Mouse (Mus musculus) embryonic facial prominence, embryonic 11.5 days (tissue): ENCODE results near the gene Morn3. TPM values are rescaled to one million over a fixed set of nuclear protein-coding genes. Genes with fewer than 3 reads are reported as not detected.

Source experiments
- ATAC-seq: fragments of 200-750 bp; cut with Nextera tagmentation; replicated peaks from 2 replicates; pipeline ENCODE4 v1.8.0; 2017; ENCODE audit warnings: low read depth; ENCODE audit not compliant: insufficient number of reproducible peaks, low FRiP score, low TSS enrichment
- DNase-seq: peaks from one replicate; pipeline ENCODE4 v3.0.0-alpha.2; 2015; ENCODE audit warnings: low spot score
- H3K27ac ChIP-seq: fragments of 300-500 bp; sonication (generic); replicated peaks from 2 replicates; pipeline ENCODE4 v1.5.1; 2014; ENCODE audit warnings: mild to moderate bottlenecking, low read depth, low read length, control low read depth
- H3K27me3 ChIP-seq: fragments of 300-500 bp; sonication (generic); 2 replicates; pipeline ENCODE4 v1.6.1; 2014; ENCODE audit warnings: mild to moderate bottlenecking, low read length, moderate library complexity, mixed read lengths; ENCODE audit not compliant: control insufficient read depth, insufficient read depth
- H3K36me3 ChIP-seq: fragments of 300-500 bp; sonication (generic); replicated peaks from 2 replicates; pipeline ENCODE4 v1.6.1; 2014; ENCODE audit warnings: low read depth, mild to moderate bottlenecking, low read length, moderate library complexity, mixed read lengths; ENCODE audit not compliant: control insufficient read depth, insufficient read depth
- H3K4me1 ChIP-seq: fragments of 300-500 bp; sonication (generic); 2 replicates; pipeline ENCODE4 v1.6.1; 2014; ENCODE audit warnings: low read length, mixed read lengths; ENCODE audit not compliant: control insufficient read depth, insufficient read depth
- H3K4me2 ChIP-seq: fragments of 300-500 bp; sonication (generic); 2 replicates; pipeline ENCODE4 v1.6.1; 2014; ENCODE audit warnings: low read depth, mild to moderate bottlenecking, control low read depth, low read length, moderate library complexity
- H3K4me3 ChIP-seq: fragments of 300-500 bp; sonication (generic); 2 replicates; pipeline ENCODE4 v1.5.1; 2014; ENCODE audit warnings: low read depth, low read length, control low read depth
- H3K9ac ChIP-seq: fragments of 300-500 bp; sonication (generic); replicated peaks from 2 replicates; pipeline ENCODE4 v1.6.1; 2014; ENCODE audit warnings: mild to moderate bottlenecking, control low read depth, low read length
- H3K9me3 ChIP-seq: fragments of 300-500 bp; sonication (generic); replicated peaks from 2 replicates; pipeline ENCODE4 v1.6.1; 2016; ENCODE audit warnings: mild to moderate bottlenecking, low read length, inconsistent platforms, mixed read lengths; ENCODE audit not compliant: control insufficient read depth
- WGBS: fragments of 180-500 bp; shearing (Covaris S2); extraction: QIAGEN DNeasy Blood & Tissue Kit; methylation state at CpG from one replicate; pipeline ENCODE4 v1.1.7; 2014; 5-methylcytosine and 5-hydroxymethylcytosine counted together
- polyA plus RNA-seq: library from polyadenylated mRNA; unstranded; fragments of >200 nt; fragmentation: Nextera tagmentation; extraction: Ambion mirVana; gene quantifications from 2 replicates; pipeline ENCODE4 v1.2.1, GENCODE M21; 2014

Morn3 gene
- polyA plus RNA-seq, 1 experiment from 2014 or later, result 0.91 TPM

DNA sequence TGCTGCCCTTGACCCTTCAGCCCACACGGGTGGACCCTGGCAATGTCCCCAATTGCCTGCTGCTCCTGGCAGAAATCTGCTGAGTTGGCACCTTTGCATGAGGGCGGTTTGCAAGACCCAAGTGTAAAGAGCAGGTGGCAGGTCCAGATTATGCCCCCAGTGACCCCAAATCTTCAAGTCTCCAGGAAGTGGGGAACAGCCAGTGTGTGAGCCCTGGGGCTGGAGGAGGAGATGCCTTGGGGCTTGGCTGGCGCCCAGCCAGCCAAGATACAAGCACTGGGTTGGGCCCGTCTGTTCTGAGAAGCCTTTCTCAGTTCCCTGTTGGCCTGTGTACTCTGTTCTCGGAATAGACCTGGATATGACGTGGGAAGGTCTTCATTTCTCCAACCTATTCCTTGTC, 19.4 kb downstream of the Morn3 start:
- ATAC-seq, result no peak
- Histone ChIP-seq H3K36me3 (no peaks in the 10 kb centered on the region), H3K4me3 (no peak overlapping the region), H3K9ac (no peak overlapping the region), H3K9me3 (no peaks in the 10 kb centered on the region), H3K27me3 (no peaks in the 10 kb centered on the region), H3K27ac (no peak overlapping the region), H3K4me2 (no peak overlapping the region), H3K4me1 (no peaks in the 10 kb centered on the region)
- WGBS, result 69% methylated on average over 6 of the region's 6 CpGs
- no peak for DNase-seq

DNA sequence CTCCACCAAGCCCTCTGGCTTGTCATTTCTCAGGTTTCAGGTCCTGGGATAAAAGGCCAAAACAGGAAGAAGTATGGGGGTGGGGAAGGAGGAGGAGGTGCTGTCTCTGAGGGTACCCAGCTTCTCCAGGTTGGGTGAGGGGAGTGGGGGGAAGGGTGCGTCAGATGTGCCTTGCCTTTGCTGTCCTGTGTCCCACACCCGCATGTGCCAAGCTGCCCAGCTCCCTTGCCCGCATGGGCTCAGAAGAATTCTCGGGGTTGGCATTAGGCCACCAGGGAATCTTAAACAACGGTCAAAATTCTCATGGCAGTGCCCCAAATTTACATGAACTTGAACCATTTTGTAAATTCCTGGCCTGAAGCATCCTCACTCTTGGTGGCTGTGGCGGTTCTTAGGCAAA, 20.4 kb downstream of the Morn3 start:
- ATAC-seq (no peak), DNase-seq (no peak)
- Histone ChIP-seq H3K4me1 (no peaks in the 10 kb centered on the region), H3K4me3 (no peak overlapping the region), H3K27me3 (no peaks in the 10 kb centered on the region), H3K9ac (no peak overlapping the region), H3K36me3 (no peaks in the 10 kb centered on the region), H3K9me3 (no peaks in the 10 kb centered on the region), H3K4me2 (no peak overlapping the region), H3K27ac (no peak overlapping the region)
- WGBS, result 48% methylated on average over 6 of the region's 6 CpGs

DNA sequence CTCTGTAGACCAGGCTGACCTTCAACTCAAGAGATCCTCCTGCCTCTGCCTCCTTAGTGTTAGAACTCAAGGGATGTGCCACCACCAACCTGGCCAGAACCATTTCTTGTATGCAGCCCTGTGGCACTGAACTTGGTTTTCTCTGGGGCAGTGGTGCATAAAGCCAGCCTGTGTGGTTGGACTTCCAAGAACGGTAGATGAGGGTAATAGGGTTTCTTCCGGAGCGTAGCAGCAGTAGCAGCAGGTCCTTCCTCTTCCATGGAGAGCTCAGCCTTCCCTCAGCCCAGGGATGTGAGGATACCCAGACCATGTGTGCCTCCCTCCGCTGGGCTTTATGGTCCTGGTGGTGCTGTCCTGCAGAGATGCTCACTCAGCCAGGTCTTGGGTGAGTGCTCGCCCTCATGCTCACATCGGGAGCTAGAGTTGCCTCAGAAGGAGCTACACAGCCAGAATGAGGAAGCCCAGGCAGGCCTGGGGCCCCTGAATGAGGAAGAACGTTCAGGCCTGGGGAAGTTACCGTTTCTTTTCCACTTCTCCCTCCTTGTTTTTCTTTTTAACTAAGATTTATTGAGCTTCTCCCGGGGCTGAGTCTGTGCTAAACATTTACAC, 21.7 kb downstream of the Morn3 start:
- no peak overlapping the region for H3K27ac ChIP-seq
- H3K9ac ChIP-seq, result no peak overlapping the region
- no peaks in the 10 kb centered on the region for H3K27me3 ChIP-seq
- no peak overlapping the region for H3K4me2 ChIP-seq
- no peak for ATAC-seq
- no peak for DNase-seq
- no peaks in the 10 kb centered on the region for H3K4me1 ChIP-seq
- no peak overlapping the region for H3K4me3 ChIP-seq
- WGBS, result 89% methylated on average over 9 of the region's 9 CpGs
- no peaks in the 10 kb centered on the region for H3K9me3 ChIP-seq
- no peaks in the 10 kb centered on the region for H3K36me3 ChIP-seq

DNA sequence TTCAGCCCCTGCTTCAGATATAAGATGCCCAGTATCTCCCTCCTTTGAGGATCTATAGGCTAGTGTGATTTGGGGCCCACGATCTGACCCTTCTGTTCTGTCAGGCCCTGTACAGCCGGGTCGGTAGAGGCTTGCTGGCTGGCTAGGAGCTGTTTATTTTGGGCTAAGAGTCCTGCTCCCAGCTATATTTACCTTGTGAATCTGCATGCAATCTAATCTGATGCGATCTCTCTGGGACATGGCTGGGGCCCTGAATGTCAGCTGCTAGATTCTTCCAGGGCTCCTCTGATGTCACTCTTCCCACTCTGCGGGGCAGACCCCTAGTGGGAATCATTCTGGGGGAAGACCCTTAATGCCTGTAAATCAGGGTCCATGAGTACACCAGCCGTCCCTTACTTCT, 22.5 kb downstream of the Morn3 start:
- WGBS, result 93% methylated on average over 6 of the region's 6 CpGs

DNA sequence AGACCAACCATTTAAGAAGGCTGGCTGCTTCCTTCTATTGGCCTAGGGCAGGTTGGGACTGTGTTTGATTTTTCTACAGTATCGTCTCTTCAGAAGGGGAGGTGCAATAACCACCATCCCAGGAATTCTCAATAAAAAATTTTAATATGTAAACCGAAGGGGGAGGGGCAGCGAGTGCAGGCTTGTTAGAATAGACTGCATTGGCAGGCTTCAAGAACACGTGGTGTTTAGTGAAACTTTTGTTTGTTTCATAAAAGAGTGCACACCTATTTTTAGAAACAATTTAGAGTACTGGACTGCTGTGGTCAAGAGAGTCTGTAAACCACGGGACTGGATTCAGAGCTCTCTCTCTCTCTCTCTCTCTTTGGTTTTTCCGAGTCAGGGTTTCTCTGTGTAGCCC, 23.8 kb downstream of the Morn3 start:
- no peak overlapping the region for H3K4me2 ChIP-seq
- H3K27me3 ChIP-seq, result no peaks in the 10 kb centered on the region
- H3K4me3 ChIP-seq, result no peak overlapping the region
- no peak overlapping the region for H3K9ac ChIP-seq
- H3K9me3 ChIP-seq, result no peaks in the 10 kb centered on the region
- WGBS, result 91% methylated on average over 6 of the region's 6 CpGs
- no peak for ATAC-seq
- no peak overlapping the region for H3K27ac ChIP-seq
- H3K36me3 ChIP-seq, result no peaks in the 10 kb centered on the region
- DNase-seq, result no peak
- H3K4me1 ChIP-seq, result no peaks in the 10 kb centered on the region

More for the DNA sequence above, 22.5 kb downstream of the Morn3 start:
- Histone ChIP-seq H3K27me3 (no peaks in the 10 kb centered on the region), H3K9me3 (no peaks in the 10 kb centered on the region), H3K4me2 (no peak overlapping the region), H3K9ac (no peak overlapping the region), H3K27ac (no peak overlapping the region), H3K4me1 (no peaks in the 10 kb centered on the region), H3K36me3 (no peaks in the 10 kb centered on the region), H3K4me3 (no peak overlapping the region)
- ATAC-seq (no peak), DNase-seq (no peak)

DNA sequence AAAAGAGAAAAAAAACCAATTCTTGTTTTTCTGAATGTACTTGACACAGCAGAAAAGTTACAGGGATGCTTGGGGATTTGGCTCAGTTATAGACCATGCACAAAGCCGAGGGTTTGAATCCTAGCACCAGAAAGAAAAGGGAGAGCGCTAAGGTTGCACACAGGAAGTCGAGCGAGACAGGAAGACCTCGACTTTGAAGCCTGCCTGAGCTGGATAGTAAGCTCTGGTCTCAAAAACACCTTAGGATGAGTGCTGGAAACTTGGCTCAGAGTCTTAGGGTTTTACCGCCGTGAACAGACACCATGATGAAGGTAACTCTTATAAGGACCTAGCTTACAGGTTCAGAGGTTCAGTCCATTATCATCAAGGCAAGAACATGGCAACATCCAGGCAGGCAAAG, 25.4 kb downstream of the Morn3 start:
- no peaks in the 10 kb centered on the region for H3K27me3 ChIP-seq
- WGBS, result 86% methylated on average over 7 of the region's 7 CpGs
- no peak overlapping the region for H3K4me3 ChIP-seq
- no peak overlapping the region for H3K4me2 ChIP-seq
- H3K27ac ChIP-seq, result no peak overlapping the region
- ATAC-seq (no peak), DNase-seq (no peak)
- H3K4me1 ChIP-seq, result no peaks in the 10 kb centered on the region
- H3K9me3 ChIP-seq, result no peaks in the 10 kb centered on the region
- H3K36me3 ChIP-seq, result no peaks in the 10 kb centered on the region
- no peak overlapping the region for H3K9ac ChIP-seq

DNA sequence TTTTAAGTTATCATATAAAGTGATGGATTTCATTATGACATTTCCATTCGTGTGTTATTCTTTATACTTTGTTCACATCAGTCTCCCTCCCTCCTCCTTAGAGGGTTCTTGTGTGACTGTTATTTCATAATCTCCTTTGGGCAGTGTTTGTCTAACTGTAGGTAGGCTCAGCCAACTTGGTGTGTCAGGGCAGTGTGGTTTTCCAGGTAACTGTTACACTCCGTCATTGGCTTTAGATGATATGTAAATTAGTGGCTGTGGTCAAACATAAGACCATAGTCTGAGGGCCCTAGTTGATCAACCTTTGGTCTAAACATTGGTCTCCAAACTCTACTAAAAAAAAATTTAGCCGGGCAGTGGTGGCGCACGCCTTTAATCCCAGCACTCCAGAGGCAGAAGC, 26.4 kb downstream of the Morn3 start:
- Histone ChIP-seq H3K27me3 (no peaks in the 10 kb centered on the region), H3K4me3 (no peak overlapping the region), H3K4me1 (no peaks in the 10 kb centered on the region), H3K9ac (no peak overlapping the region), H3K9me3 (no peaks in the 10 kb centered on the region), H3K4me2 (no peak overlapping the region), H3K36me3 (no peaks in the 10 kb centered on the region), H3K27ac (no peak overlapping the region)
- ATAC-seq (no peak), DNase-seq (no peak)
- 91% methylated on average over 5 of the region's 5 CpGs for WGBS

GRCm38 (mm10) chr5:123019336-123020016, 27.3 kb downstream of the Morn3 start:
- Histone ChIP-seq H3K4me1 (no peaks in the 10 kb centered on the region), H3K9me3 (no peaks in the 10 kb centered on the region), H3K4me2 (no peak overlapping the region), H3K9ac (no peak overlapping the region), H3K4me3 (no peak overlapping the region), H3K27me3 (no peaks in the 10 kb centered on the region), H3K27ac (no peak overlapping the region), H3K36me3 (no peaks in the 10 kb centered on the region)
- no peak for DNase-seq
- ATAC-seq, result no peak
- WGBS, result 61% methylated on average over 10 of the region's 10 CpGs
